Mouse (Mus musculus): Measurements from ENCODE around the gene Lrfn3.

GRCm38 (mm10) chr7:30309395-30310129 lies 53.0 kb downstream of the Lrfn3 start:
- TF ChIP-seq CTCF (IDR thresholded peaks at IDR 0.05; ENCODE audit: extremely low read depth, insufficient read depth, low read length): no peak
- no peak for TF ChIP-seq POLR2A (IDR thresholded peaks at IDR 0.05; ENCODE audit: extremely low read depth, insufficient read depth, low read length)
